Mouse (Mus musculus): ENCODE results near the gene Fam207a. TPM values are rescaled to one million over a fixed set of nuclear protein-coding genes. Genes with fewer than 3 reads are reported as not detected.

Gene Fam207a
- polyA plus RNA-seq (2017; shearing (Covaris generic)): 10 to 100 TPM; 42.4 to 43.5 TPM

DNA sequence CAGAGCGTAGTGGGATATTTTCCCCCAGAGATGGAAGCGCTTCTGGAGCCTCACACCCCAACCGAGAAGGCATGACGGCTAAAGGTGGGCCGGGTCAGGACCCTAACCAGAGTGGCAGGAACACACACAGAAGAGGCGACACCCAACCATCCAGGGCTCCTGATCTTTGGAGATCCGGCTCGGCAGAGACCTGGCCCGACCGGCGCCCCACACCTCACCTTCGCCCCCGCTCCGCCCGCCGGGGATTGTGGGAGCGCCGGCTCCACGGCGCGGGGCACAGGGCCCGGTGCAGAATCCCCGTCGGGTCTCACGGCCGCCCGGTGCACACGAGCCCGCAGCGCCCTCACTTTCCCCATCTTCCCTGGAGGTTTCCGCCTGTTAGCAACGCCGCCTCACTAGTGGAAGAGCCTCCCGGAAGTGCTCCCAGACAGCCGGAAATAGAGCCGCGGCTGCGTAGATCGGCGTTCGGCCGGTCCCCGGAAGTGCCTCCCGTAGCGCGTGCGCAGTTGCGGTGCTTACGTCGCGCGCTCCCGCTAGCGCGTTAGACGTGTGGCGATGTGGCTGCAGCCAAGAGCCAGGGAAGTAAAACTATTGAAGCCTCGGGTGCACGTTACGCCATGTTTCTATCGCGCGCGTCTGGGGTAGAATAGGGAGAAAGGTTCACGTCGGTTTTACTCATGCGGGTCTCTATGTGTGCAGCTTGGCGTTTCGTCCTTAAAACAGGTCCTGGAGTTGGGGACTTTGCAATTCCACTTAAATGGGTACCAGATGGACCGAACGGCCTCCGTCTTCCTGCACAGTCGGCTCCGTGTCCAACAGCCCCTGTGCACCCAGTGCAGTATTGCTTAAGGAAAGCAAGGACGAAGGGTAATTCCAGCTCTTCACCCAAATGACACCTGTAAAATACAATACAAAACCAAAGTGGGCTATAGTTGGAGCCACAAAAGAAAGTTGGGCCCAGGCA, at the start of gene Fam207a:
Gene Fam207a (minus strand): TSS at position 401 of the 964 bp plus-strand sequence.

DNA sequence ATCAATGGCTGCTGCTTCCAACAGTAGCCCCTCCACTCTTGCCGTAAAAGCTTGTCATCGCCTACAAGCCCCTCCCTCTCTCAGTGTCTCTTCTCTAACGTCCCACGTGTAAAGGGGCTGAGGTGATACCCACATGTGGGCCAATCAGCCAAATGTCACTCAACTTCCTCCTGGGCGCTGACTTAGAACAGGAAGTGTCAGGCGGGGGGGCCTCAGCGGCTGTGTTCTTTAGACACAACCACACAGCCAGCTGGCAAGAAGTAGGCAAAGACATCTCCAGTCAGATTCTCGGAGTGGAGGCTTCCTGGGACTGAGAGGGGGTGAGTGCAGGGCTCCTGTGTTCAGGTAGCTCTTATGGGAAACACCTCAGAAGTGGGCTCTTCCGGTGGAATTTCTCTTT, 14.6 kb upstream of the Fam207a start, which contains the start of gene Itgb2:
Gene Itgb2 (plus strand): TSS at position 113 of the 400 bp plus-strand sequence.

Other genes with a start within 250 kb of the Fam207a start
- gene Adarb1, start 97.5 kb downstream of the Fam207a start, polyA plus RNA-seq (2017; shearing (Covaris generic)): 1 to 10 TPM; 1.5 to 6.0 TPM
- gene Itgb2, start 14.5 kb upstream of the Fam207a start, polyA plus RNA-seq (2017; shearing (Covaris generic)): 100 to 1,000 TPM; 542 to 549 TPM
- gene Pttg1ip, start 65.9 kb upstream of the Fam207a start, polyA plus RNA-seq (2017; shearing (Covaris generic)): 100 to 1,000 TPM in 1 of 2 experiments, 10 to 100 TPM in 1; 89.0 to 125 TPM
- gene Sumo3, start 90.3 kb upstream of the Fam207a start, polyA plus RNA-seq (2017; shearing (Covaris generic)): 100 to 1,000 TPM in 1 of 2 experiments, 10 to 100 TPM in 1; 95.5 to 116 TPM
- 1 to 10 TPM in 1 of 2 experiments, not detected in 1; 2.4 TPM for gene Gm49325, start 90.4 kb upstream of the Fam207a start, polyA plus RNA-seq (2017; shearing (Covaris generic))
- 10 to 100 TPM; 44.0 to 51.5 TPM for gene Ube2g2, start 106.5 kb upstream of the Fam207a start, polyA plus RNA-seq (2017; shearing (Covaris generic))
- 1 to 10 TPM in 1 of 2 experiments, under 1 TPM in 1; 0.58 to 1.0 TPM for gene Tspear, start 170.8 kb upstream of the Fam207a start, polyA plus RNA-seq (2017; shearing (Covaris generic))
- 1 to 10 TPM in 1 of 2 experiments, not detected in 1; 1.2 TPM for gene Gm19402, start 175.0 kb upstream of the Fam207a start, polyA plus RNA-seq (2017; shearing (Covaris generic))
- under 1 TPM; 0.53 to 0.62 TPM for gene Gm9508, start 181.4 kb upstream of the Fam207a start, polyA plus RNA-seq (2017; shearing (Covaris generic))
- not detected for gene Gm10272, start 190.8 kb upstream of the Fam207a start, polyA plus RNA-seq (2017; shearing (Covaris generic))
- not detected for gene Gm10024, start 195.7 kb upstream of the Fam207a start, polyA plus RNA-seq (2017; shearing (Covaris generic))
- not detected for gene Gm10142, start 200.0 kb upstream of the Fam207a start, polyA plus RNA-seq (2017; shearing (Covaris generic))
- not detected for gene Krtap12-1, start 204.8 kb upstream of the Fam207a start, polyA plus RNA-seq (2017; shearing (Covaris generic))
- not detected for gene Gm10100, start 210.7 kb upstream of the Fam207a start, polyA plus RNA-seq (2017; shearing (Covaris generic))
- not detected for gene Gm18596, start 226.9 kb upstream of the Fam207a start, polyA plus RNA-seq (2017; shearing (Covaris generic))
- under 1 TPM in 1 of 2 experiments, not detected in 1; 0.81 TPM for gene Gm9736, start 235.6 kb upstream of the Fam207a start, polyA plus RNA-seq (2017; shearing (Covaris generic))
- gene Gm3233, start 243.9 kb upstream of the Fam207a start, polyA plus RNA-seq (2017; shearing (Covaris generic)): not detected

Data from inflammation-experienced regulatory T-cells (primary cell).